Mouse (Mus musculus) pancreas, adult 10 weeks (tissue): ENCODE measurements around the gene Emcn. TPM values are rescaled to one million over a fixed set of nuclear protein-coding genes. Genes with fewer than 3 reads are reported as not detected.

ENCODE experiments used
- polyA plus RNA-seq: library from polyadenylated mRNA; stranded (reverse); fragments of 350-450 nt; fragmentation: Illumina TruSeq; extraction: RNeasy Lipid Tissue Mini Kit (QIAGEN cat#74804); gene quantifications from one replicate; pipeline ENCODE4 v1.2.3, GENCODE M21; 2015; ENCODE audit warnings: low read depth, low replicate concordance; ENCODE audit not compliant: insufficient read depth

The Emcn gene
- 51.6 TPM for polyA plus RNA-seq

DNA sequence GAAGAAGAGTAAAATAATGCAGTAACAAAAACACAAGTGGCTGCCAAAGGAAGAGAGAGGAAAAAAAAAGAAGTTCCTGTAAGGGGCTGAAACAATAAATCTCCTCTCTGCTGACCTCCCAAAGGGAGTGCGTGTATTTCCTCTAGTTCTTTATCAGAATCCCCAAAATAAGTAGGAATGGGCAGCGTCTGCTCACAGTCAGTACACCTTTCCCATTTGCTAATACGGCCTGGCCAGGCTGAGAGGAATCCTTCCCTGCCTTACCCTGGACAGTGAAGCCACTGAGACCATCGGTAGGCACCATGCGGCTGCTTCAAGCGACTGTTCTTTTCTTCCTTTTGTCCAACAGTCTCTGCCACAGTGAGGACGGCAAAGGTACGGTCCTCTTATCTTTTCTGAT is at the start of gene Emcn:
Gene Emcn, plus strand, starts transcription at position 130 of the 400 bp plus-strand sequence.

